Mouse (Mus musculus) G1E-ER4 (cell line): ENCODE measurements around the gene Vsig8. TPM values are rescaled to one million over a fixed set of nuclear protein-coding genes. Genes with fewer than 3 reads are reported as not detected.

Source experiments
- GATA1 ChIP-seq: IDR thresholded peaks from one replicate; pipeline ENCODE4 v1.8.0; 2012; ENCODE audit warnings: low read length, inconsistent platforms
- polyA plus RNA-seq: library from polyadenylated mRNA; stranded (reverse); fragments of >175 nt; gene quantifications from 2 replicates; pipeline ENCODE4 v1.2.3, GENCODE M21; 2012

The Vsig8 gene
- polyA plus RNA-seq, 1 experiment, result not detected

GRCm38 (mm10) chr1:172612745-172613144 is 57.0 kb downstream of the Vsig8 start:
- no peak for TF ChIP-seq GATA1

Other genes with a start within 250 kb of the Vsig8 start
- gene Kcnj9, start 226.6 kb upstream of the Vsig8 start, polyA plus RNA-seq, result not detected in 2 replicates
- not detected in 2 replicates for gene Kcnj10, start 214.7 kb upstream of the Vsig8 start, polyA plus RNA-seq
- gene Pigm, start 179.4 kb upstream of the Vsig8 start, polyA plus RNA-seq, result 10.6 and 13.0 TPM in 2 replicates
- not detected in 2 replicates for gene Slamf9, start 80.6 kb upstream of the Vsig8 start, polyA plus RNA-seq
- gene Igsf9, start 74.2 kb upstream of the Vsig8 start, polyA plus RNA-seq, result not detected in 2 replicates
- 837 and 1,350 TPM in 2 replicates for gene Tagln2, start 55.9 kb upstream of the Vsig8 start, polyA plus RNA-seq
- gene Cfap45, start 35.1 kb upstream of the Vsig8 start, polyA plus RNA-seq, result 0.03 and 0.09 TPM in 2 replicates
- gene Slamf8, start 34.6 kb downstream of the Vsig8 start, polyA plus RNA-seq, result not detected in 2 replicates
- gene Fcrl6, start 46.6 kb downstream of the Vsig8 start, polyA plus RNA-seq, result not detected in 2 replicates
- gene Dusp23, start 77.0 kb downstream of the Vsig8 start, polyA plus RNA-seq, result not detected in 2 replicates
- gene Crp, start 142.1 kb downstream of the Vsig8 start, polyA plus RNA-seq, result not detected in 2 replicates